7 mouse cellular contexts compared by ENCODE assay signal in genomic region chr19:53040164-53041132, GRCm38 (mm10). TPM values are rescaled to one million over a fixed set of nuclear protein-coding genes. Genes with fewer than 3 reads are reported as not detected.
DNase-seq lines count a peak whose midpoint lies in the region; ATAC-seq and TF ChIP-seq lines count a peak whose summit lies in the region.

Gene Xpnpep1, minus strand, starts transcription at chr19:53040214.

- 86% methylated on average over 23 of the region's 23 CpGs for WGBS in forebrain, embryonic 11.5 days

- peak within 1 kb of the TSS; percentile 56 for H3K4me2 ChIP-seq in forebrain, embryonic 11.5 days (ENCODE audit: low read depth, low read length, severe bottlenecking)

- ATAC-seq in G1E (ENCODE audit: extremely low read depth, insufficient number of reproducible peaks, low FRiP score, poor library complexity, severe bottlenecking): no peak
- no peak for ATAC-seq in forebrain, embryonic 11.5 days (replicated peaks; ENCODE audit: low FRiP score)
- no peak for ATAC-seq in megakaryocyte-erythroid progenitor cell, adult 5-6 weeks (replicated peaks; ENCODE audit: low FRiP score, low TSS enrichment, poor library complexity, severe bottlenecking)

- no peak for TF ChIP-seq CTCF in G1E (IDR thresholded peaks at IDR 0.05; ENCODE audit: low read depth, low read length)

- intact Hi-C loops in heart, postnatal 36 days (cut with DNase I): loop anchor here (2.0 kb wide), 1 partner anchor 42 kb away; no protein-coding TSS in a partner anchor
- intact Hi-C loops in left cerebral cortex, postnatal 25 days (cut with DNase I): no loop called here

- no peak within 1 kb of the TSS for H3K27ac ChIP-seq in forebrain, embryonic 11.5 days (ENCODE audit: low read depth, low read length)

- peak; percentile 15 for DNase-seq in CD4-positive helper T cell, adult 2 months (ENCODE audit: low read depth, low spot score)
- DNase-seq in G1E (ENCODE audit: low spot score): no peak
- DNase-seq in forebrain, embryonic 11.5 days (ENCODE audit: low spot score): no peak
- DNase-seq in heart, postnatal 36 days: no peak
- DNase-seq in left cerebral cortex, postnatal 25 days (ENCODE audit: low spot score in 2 of 2): peak in 1 of 2 experiments; percentile 66
- no peak for DNase-seq in ovary, postnatal 10 days (ENCODE audit: low spot score)

- no peaks in the 10 kb centered on the region for H3K9me3 ChIP-seq in G1E (replicated peaks)
- H3K9me3 ChIP-seq in forebrain, embryonic 11.5 days (ENCODE audit: control insufficient read depth, low read length): no peaks in the 10 kb centered on the region

- H3K4me3 ChIP-seq in G1E (ENCODE audit: low read depth, low read length): no peak within 1 kb of the TSS
- peak within 1 kb of the TSS; percentile 87 for H3K4me3 ChIP-seq in forebrain, embryonic 11.5 days (ENCODE audit: low read depth, low read length)

- peaks cover 50% of the 10 kb centered on the region for H3K4me1 ChIP-seq in G1E (ENCODE audit: insufficient read depth, low read depth, low read length)
- peaks cover 4% of the 10 kb centered on the region; the same call in 1 of the 2 replicates for H3K4me1 ChIP-seq in forebrain, embryonic 11.5 days (replicated peaks; ENCODE audit: control insufficient read depth, insufficient read depth, low read length)

- H3K36me3 ChIP-seq in G1E (replicated peaks): peaks cover 17% of the 10 kb centered on the region
- no peaks in the 10 kb centered on the region for H3K36me3 ChIP-seq in forebrain, embryonic 11.5 days (ENCODE audit: control insufficient read depth, insufficient read depth, low read length)

- H3K27me3 ChIP-seq in G1E (ENCODE audit: insufficient read depth, low read length): no peaks in the 10 kb centered on the region
- no peaks in the 10 kb centered on the region for H3K27me3 ChIP-seq in forebrain, embryonic 11.5 days (ENCODE audit: control insufficient read depth, insufficient read depth, low read length)

- H3K9ac ChIP-seq in forebrain, embryonic 11.5 days (ENCODE audit: low read length): peak within 1 kb of the TSS; percentile 45; the same call in 1 of the 2 replicates

RNA-seq across cellular contexts. Expression of gene Xpnpep1, which starts in this region (rescaled TPM):
- total RNA-seq in G1E (2014; fragmentation: Nextera tagmentation) (177 and 180 TPM in 2 replicates), G1E (2017) (308 and 385 TPM in 2 replicates)
- polyA plus RNA-seq in G1E (2012): 135 and 219 TPM in 2 replicates
- polyA plus RNA-seq in forebrain, embryonic 11.5 days (2014; fragmentation: Nextera tagmentation; extraction: Ambion mirVana): 150 and 168 TPM in 2 replicates
- total RNA-seq in heart, postnatal 36 days (2021): 10 to 100 TPM; 79.1 to 85.7 TPM
- total RNA-seq in left cerebral cortex, postnatal 25 days (2021): 10 to 100 TPM; 75.4 TPM
- 103 and 128 TPM in 2 replicates for total RNA-seq in megakaryocyte-erythroid progenitor cell, adult 5-6 weeks (2014; fragmentation: Nextera tagmentation)
- 73.6 and 186 TPM in 2 replicates for total RNA-seq in megakaryocyte-erythroid progenitor cell, adult 5-6 weeks (2017)
